Mouse (Mus musculus) macrophage (primary cell): ENCODE results near the gene Atoh7. TPM values are rescaled to one million over a fixed set of nuclear protein-coding genes. Genes with fewer than 3 reads are reported as not detected.

Experiments used
- H3K27ac ChIP-seq: fragments of 350-480 bp; formaldehyde crosslinking; 2 replicates; pipeline ENCODE4 v1.9.0; 2021
- H3K36me3 ChIP-seq: fragments of 350-480 bp; formaldehyde crosslinking; 2 replicates; pipeline ENCODE4 v1.9.0; 2021; ENCODE audit errors: inconsistent target
- H3K4me3 ChIP-seq: fragments of 350-480 bp; formaldehyde crosslinking; 2 replicates; pipeline ENCODE4 v1.9.0; 2021; ENCODE audit errors: inconsistent target
- H3K79me2 ChIP-seq: fragments of 350-480 bp; formaldehyde crosslinking; 2 replicates; pipeline ENCODE4 v1.9.0; 2021; ENCODE audit errors: inconsistent target
- WGBS: methylation state at CpG from one replicate; pipeline ENCODE4 v1.1.7; 2026; ENCODE audit warnings: inconsistent platforms; ENCODE audit not compliant: missing documents; 5-methylcytosine and 5-hydroxymethylcytosine counted together
- polyA plus RNA-seq: library from polyadenylated mRNA; stranded (reverse); fragments of 250-400 nt; gene quantifications from 3 replicates; pipeline ENCODE4 v1.2.4, GENCODE M21; 2018; ENCODE audit warnings: inconsistent platforms

Gene Atoh7
- polyA plus RNA-seq, 1 experiment from 2014 or later = not detected

DNA sequence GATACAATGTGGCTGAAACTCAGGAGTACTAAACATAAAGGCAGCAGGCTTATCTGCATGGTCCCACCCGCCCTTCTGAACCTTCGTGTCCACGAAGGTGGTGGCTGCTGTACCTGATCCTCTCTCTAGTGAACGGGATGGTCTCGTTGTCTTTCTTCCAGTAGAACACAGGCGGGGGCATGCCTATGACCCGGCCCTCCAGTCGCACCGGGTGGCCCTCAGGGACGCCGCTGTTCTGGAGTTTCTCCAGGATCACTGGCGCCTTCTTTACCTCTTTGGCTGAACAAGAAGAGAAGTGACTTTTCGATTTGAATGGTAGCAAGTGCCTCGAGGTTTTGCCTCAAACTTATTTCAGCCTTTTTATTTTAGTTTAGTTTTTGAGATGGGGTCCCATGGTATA is 20.5 kb downstream of the Atoh7 start:
- no peaks in the 10 kb centered on the region for H3K79me2 ChIP-seq
- H3K36me3 ChIP-seq = no peaks in the 10 kb centered on the region
- no peak overlapping the region for H3K27ac ChIP-seq
- 81% methylated on average over 14 of the region's 14 CpGs for WGBS
- no peak overlapping the region for H3K4me3 ChIP-seq

DNA sequence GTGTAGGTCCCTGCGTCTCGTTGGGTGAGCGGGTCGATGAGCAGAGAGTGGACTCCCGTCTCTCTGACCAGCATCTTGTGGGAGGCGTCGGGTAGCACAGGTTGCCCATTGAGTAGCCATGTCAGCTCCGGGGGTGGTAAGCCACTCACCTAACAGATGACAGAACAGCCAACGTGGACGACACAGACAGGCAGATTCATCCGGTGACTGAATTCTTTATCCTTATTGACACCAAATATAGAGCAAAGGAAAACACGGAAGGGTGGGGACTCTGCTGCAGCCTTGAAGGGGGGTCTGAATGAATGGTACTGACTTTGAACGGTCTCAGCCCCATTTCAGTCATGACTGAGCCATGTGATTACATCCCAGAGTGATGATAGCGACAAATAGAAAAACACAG is 22.5 kb downstream of the Atoh7 start:
- Histone ChIP-seq H3K36me3 (no peaks in the 10 kb centered on the region), H3K27ac (no peak overlapping the region), H3K79me2 (no peaks in the 10 kb centered on the region), H3K4me3 (no peak overlapping the region)
- 93% methylated on average over 14 of the region's 14 CpGs for WGBS

DNA sequence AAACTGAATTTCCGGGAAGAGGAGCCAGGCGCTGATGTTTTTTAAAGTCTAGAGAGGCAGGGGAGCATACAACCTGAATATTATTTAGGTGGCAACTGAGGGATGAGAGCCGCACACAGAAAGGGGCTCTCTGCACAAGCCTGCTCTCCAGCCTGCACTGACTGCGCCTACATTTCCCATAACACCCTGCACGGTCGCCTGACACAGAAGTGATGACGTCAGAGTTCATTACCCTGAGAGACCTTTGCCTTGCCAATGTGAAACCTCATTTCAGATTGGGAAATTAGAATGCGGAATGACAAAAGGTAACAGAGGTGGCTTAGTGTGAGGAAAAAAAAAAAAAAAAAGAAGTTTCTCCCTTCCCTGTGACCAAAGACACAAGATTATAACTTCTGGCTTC is 23.1 kb downstream of the Atoh7 start:
- no peak overlapping the region for H3K4me3 ChIP-seq
- H3K27ac ChIP-seq = no peak overlapping the region
- WGBS = 47% methylated on average over 8 of the region's 8 CpGs
- no peaks in the 10 kb centered on the region for H3K79me2 ChIP-seq
- no peaks in the 10 kb centered on the region for H3K36me3 ChIP-seq

DNA sequence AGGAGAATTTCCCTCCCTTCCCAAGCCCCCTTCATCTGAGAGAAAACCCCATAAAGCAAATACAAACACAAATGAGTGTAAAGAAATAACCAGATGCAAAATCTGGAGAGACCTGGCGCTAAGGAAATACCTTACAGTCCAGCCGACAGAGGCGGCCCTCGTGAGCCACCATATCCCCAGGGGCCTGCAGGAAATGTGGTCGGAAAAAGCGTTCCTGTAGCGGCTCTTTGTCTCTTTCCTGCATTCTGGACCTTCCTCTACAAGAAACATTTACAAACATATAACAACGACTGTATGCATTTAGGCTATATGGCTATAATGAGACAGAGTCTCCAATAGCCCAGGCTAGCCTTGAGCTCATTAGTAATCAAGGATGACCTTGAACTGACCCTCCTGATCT is 23.7 kb downstream of the Atoh7 start:
- no peak overlapping the region for H3K4me3 ChIP-seq
- no peaks in the 10 kb centered on the region for H3K79me2 ChIP-seq
- WGBS = 61% methylated on average over 8 of the region's 8 CpGs
- no peak overlapping the region for H3K27ac ChIP-seq
- H3K36me3 ChIP-seq = no peaks in the 10 kb centered on the region

DNA sequence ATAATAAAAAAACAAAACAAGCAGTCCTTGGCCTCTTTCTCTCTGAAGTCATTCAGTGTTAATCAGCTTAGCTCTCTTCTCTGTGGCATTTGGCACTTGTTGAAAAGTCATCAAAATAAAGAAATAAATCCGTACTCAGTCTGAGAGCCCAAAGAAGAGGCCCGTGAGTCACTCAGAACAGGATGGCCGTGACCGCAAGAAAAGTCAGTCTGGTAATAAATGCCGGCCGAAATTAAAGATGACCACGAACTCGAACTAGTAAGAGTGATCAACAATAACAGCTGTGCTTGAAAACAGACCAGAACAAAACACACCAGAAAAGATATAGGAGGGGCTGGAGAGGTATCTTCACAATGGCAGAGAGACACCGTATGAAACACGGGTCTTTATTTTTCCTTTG is 24.6 kb downstream of the Atoh7 start:
- H3K36me3 ChIP-seq = no peaks in the 10 kb centered on the region
- 95% methylated on average over 10 of the region's 10 CpGs for WGBS
- H3K4me3 ChIP-seq = no peak overlapping the region
- no peaks in the 10 kb centered on the region for H3K79me2 ChIP-seq
- no peak overlapping the region for H3K27ac ChIP-seq

DNA sequence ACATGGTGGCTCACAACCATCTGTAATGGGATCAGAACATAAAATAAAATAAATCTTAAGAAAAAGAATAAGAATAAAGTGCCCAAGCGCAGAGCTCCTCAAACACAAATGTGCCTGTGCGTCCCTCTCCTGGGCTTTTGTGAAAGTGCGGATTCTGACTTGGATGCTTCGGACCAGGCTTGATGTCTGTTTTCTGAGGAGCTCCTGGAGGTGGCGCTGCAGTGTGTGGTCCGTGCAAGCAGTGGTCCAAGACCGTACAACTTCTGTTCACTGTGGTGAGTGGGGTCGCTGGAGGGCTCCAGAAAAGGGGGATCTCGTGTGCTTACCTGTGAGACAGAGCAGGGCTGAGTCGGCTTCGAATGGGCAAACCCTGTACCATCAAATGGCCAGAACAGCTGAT is 25.9 kb downstream of the Atoh7 start:
- Histone ChIP-seq H3K27ac (no peak overlapping the region), H3K79me2 (no peaks in the 10 kb centered on the region), H3K4me3 (no peak overlapping the region), H3K36me3 (no peaks in the 10 kb centered on the region)
- WGBS = 57% methylated on average over 11 of the region's 11 CpGs

DNA sequence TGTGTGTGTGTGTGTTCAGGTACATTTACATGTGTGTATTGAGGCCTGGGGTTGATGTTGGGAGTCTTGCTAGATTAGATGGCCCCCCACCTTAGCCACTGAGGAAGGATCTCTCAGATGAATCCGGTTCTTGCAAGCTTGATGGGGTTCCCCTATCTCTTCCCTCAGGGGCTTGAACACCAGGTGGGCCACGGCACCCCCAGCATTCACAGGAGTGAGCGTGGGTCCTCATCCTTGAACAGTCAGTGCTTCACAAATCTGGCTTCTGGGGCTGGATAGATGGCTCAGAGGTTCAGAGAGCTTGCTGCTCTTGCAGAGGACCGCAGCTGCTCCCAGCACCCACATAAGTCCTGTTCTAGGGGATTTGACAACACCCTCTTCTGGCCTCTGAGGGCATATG is 26.7 kb downstream of the Atoh7 start:
- Histone ChIP-seq H3K27ac (no peak overlapping the region), H3K36me3 (no peaks in the 10 kb centered on the region), H3K79me2 (no peaks in the 10 kb centered on the region), H3K4me3 (no peak overlapping the region)
- 91% methylated on average over 4 of the region's 4 CpGs for WGBS

DNA sequence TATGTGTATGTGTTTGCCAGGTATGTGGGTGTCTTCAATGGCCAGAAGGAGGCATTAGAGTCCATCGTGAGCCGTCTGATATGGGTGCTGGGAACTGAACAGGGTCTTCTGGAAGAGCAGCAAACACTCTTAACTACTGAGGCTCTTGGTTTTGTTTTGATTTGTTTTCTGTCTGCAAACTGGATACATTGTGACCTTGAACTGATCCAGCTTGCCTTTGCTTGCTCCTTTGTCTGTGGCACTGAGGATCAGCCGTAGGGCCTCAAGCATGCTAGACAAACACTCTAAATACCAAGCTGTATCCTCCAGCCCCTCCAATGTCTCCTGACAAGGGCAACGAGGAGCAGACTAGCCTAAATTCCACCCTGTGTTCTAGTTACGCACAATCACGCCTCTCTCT is 27.7 kb downstream of the Atoh7 start:
- WGBS = 90% methylated on average over 6 of the region's 6 CpGs
- Histone ChIP-seq H3K27ac (no peak overlapping the region), H3K36me3 (no peaks in the 10 kb centered on the region), H3K79me2 (no peaks in the 10 kb centered on the region), H3K4me3 (no peak overlapping the region)

DNA sequence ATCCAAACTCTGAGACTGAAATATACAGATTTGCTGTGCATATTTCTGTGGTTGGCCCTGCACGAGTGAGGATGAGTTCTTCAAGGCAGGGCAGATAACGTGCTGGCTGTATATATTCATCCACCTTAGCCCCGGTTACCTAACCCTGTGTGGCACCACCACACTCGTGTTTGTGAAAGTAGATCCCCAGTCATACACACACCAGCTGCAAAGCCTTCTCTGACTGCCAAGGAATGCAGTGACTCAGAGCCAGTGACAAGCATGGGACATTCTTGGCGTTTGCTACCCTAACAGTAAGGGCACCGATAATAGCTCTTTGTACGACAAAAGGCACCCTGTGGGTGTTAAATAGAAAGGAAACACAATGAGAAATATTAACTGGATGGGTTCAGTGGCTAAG is 28.8 kb downstream of the Atoh7 start:
- Histone ChIP-seq H3K36me3 (no peaks in the 10 kb centered on the region), H3K79me2 (no peaks in the 10 kb centered on the region), H3K27ac (no peak overlapping the region), H3K4me3 (no peak overlapping the region)
- 93% methylated on average over 7 of the region's 7 CpGs for WGBS

DNA sequence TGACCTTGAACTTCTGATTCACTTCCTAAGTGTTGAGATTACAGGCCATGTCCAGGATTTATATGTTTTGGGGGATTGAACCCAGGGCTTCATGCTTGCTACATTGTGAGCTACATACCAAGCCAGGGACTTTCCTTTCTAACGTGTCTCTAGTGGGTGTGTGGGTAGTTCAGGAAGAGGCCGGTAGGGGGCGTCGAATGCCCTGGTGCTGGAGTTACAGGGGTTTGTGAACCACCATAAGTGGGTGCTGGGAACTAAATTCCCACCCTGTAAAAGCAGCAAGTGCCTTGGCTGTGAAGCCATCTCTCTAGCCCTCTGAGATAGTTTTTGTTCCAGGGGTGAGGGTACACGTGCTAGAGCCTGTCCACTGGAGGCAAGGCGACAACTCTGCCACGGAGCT is 31.0 kb downstream of the Atoh7 start:
- WGBS = 71% methylated on average over 7 of the region's 7 CpGs
- H3K36me3 ChIP-seq = no peaks in the 10 kb centered on the region
- H3K79me2 ChIP-seq = no peaks in the 10 kb centered on the region
- H3K4me3 ChIP-seq = no peak overlapping the region
- no peak overlapping the region for H3K27ac ChIP-seq

DNA sequence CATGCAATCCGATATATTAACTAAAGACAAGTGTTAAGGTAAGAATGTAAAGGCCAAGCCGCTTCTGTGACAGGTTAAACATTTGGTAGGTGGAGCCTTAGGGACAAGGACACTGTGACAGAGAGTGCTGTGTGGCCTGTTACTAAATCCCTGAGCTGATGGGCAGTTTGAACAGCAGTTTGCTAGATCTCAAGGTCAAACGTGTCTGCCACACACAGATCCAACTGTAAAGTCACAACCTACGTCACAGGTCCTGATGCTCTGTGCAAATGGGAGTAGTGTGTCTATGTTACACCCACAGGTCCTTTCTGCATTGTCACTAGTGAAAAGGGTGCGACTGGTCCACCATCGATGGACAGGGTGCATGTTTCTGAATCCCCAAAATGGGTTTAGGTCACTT is 32.9 kb downstream of the Atoh7 start:
- WGBS = 93% methylated on average over 6 of the region's 6 CpGs
- Histone ChIP-seq H3K4me3 (no peak overlapping the region), H3K79me2 (no peaks in the 10 kb centered on the region), H3K36me3 (no peaks in the 10 kb centered on the region), H3K27ac (no peak overlapping the region)

DNA sequence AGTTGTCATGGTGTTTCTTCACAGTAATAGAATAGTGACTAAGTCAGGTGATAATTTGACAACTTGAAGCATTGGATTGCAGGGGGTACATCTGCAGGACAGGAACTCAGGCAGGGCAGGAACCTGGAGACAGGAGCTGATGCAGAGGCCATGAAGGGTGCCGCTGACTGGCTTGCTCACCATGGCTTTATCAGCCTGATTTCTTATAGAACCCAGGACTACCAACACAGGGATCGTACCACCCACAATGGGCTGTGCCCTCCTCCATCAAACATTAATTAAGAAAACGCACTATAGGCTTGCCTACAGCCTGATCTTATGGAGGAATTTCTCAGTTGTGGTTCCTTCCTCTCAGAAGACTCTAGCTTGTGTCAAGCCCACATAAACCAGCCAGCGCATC is 33.9 kb downstream of the Atoh7 start:
- Histone ChIP-seq H3K4me3 (no peak overlapping the region), H3K79me2 (no peaks in the 10 kb centered on the region)
- WGBS = 97% methylated on average over 4 of the region's 4 CpGs

DNA sequence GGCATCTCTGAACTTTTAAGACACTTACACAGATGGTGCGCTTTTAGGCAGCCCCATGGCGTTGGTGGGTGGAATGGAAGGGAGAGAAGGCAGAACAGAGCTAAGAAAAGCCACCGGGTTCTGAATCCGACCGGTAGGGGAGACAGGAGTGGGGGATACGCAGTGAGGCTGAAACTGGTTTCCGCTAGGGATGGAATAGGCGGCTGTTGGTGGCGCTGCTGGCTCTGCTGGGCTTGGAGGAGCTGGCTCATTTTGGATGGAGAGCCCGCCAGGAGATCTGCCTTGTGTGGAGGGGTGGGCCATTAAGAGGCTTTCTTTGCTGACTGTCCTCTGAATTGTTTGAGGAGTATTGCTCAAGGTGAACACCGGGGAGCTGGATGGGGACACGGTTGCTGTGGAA is 36.2 kb downstream of the Atoh7 start:
- no peaks in the 10 kb centered on the region for H3K79me2 ChIP-seq
- no peak overlapping the region for H3K27ac ChIP-seq
- H3K4me3 ChIP-seq = no peak overlapping the region
- no peaks in the 10 kb centered on the region for H3K36me3 ChIP-seq
- 90% methylated on average over 9 of the region's 12 CpGs for WGBS

More for the DNA sequence above, 33.9 kb downstream of the Atoh7 start:
- Histone ChIP-seq H3K27ac (no peak overlapping the region), H3K36me3 (no peaks in the 10 kb centered on the region)

DNA sequence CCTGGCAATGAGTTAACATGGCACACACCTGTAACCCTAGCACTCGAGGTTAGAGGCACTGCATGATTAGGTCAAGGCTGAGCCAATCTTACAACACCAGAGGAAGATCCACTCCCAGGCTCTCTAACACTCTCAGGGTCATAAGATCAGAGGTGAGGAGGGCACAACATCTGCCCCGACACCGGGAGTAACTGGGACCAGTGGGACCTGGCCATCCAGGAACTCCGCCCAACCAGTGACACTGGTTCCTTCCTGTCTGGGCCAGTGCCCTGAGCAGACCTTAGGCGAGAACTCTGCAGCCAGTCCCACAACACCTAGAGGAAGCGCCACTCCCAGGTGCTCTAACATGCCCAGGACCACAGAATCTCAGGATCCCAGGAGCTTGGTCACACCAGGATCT is 37.0 kb downstream of the Atoh7 start:
- Histone ChIP-seq H3K27ac (no peak overlapping the region), H3K36me3 (no peaks in the 10 kb centered on the region), H3K79me2 (no peaks in the 10 kb centered on the region), H3K4me3 (no peak overlapping the region)
- 85% methylated on average over 6 of the region's 6 CpGs for WGBS

DNA sequence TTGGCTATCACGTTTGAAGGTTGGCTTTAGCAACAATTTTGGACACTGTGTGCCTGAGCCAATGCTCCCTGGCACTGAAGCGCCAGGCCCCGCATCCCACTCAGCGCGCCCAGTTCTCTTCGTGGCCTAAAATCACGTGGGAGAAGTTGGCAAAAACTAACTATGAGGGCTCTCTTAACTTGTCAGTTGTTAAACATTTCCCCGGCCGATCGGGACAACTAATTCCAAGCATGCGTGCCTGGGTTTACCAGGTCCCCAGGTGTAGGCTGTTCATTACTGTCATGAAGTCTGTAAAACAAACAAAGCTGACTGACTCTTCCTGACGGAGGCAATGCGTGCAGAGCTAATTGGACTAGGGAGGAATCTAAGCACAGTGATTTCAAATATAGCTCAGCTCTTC is 43.2 kb downstream of the Atoh7 start:
- Histone ChIP-seq H3K4me3 (no peak overlapping the region), H3K79me2 (no peaks in the 10 kb centered on the region), H3K27ac (no peak overlapping the region), H3K36me3 (no peaks in the 10 kb centered on the region)
- 95% methylated on average over 13 of the region's 13 CpGs for WGBS
